Mouse (Mus musculus) forebrain, postnatal 0 days (tissue): ENCODE measurements around the gene Inka1. TPM values are rescaled to one million over a fixed set of nuclear protein-coding genes. Genes with fewer than 3 reads are reported as not detected.

Experiments
- ATAC-seq: fragments of 200-750 bp; cut with Nextera tagmentation; 2 replicates; pipeline ENCODE4 v1.8.0; 2017; ENCODE audit warnings: mild to moderate bottlenecking, moderate library complexity
- DNase-seq: peaks from one replicate; pipeline ENCODE4 v3.0.0-alpha.2; 2015
- H3K27ac ChIP-seq: fragments of 300-500 bp; sonication (generic); 2 replicates; pipeline ENCODE4 v1.5.1; 2014; ENCODE audit warnings: low read depth, mild to moderate bottlenecking, antibody characterized with exemption, low read length, moderate library complexity, mixed read lengths
- H3K27me3 ChIP-seq: fragments of 300-500 bp; sonication (generic); 2 replicates; pipeline ENCODE4 v1.6.1; 2014; ENCODE audit warnings: mild to moderate bottlenecking, low read length, mixed read lengths; ENCODE audit not compliant: insufficient read depth
- H3K36me3 ChIP-seq: fragments of 300-500 bp; sonication (generic); 2 replicates; pipeline ENCODE4 v1.6.1; 2014; ENCODE audit warnings: mild to moderate bottlenecking, moderate library complexity; ENCODE audit not compliant: insufficient read depth
- H3K4me1 ChIP-seq: fragments of 300-500 bp; sonication (generic); 2 replicates; pipeline ENCODE4 v1.6.1; 2014; ENCODE audit warnings: antibody characterized with exemption; ENCODE audit not compliant: insufficient read depth
- H3K4me2 ChIP-seq: fragments of 300-500 bp; sonication (generic); 2 replicates; pipeline ENCODE4 v1.6.1; 2014; ENCODE audit warnings: low read depth, mild to moderate bottlenecking, moderate library complexity
- H3K4me3 ChIP-seq: fragments of 300-500 bp; sonication (generic); 2 replicates; pipeline ENCODE4 v1.5.1; 2014; ENCODE audit warnings: low read depth, low read length, mixed read lengths
- H3K9ac ChIP-seq: fragments of 300-500 bp; sonication (generic); 2 replicates; pipeline ENCODE4 v1.6.1; 2014; ENCODE audit warnings: mild to moderate bottlenecking
- H3K9me3 ChIP-seq: fragments of 300-500 bp; sonication (generic); 2 replicates; pipeline ENCODE4 v1.6.1; 2016; ENCODE audit warnings: low read length
- CTCF ChIP-seq: sonication (generic); IDR thresholded peaks from 2 replicates; pipeline ENCODE4 v1.5.1; 2016; ENCODE audit warnings: antibody characterized with exemption, control low read depth, low read depth
- WGBS: fragments of 180-500 bp; shearing (Covaris S2); extraction: QIAGEN DNeasy Blood & Tissue Kit; methylation state at CpG from one replicate; pipeline ENCODE4 v1.1.7; 2014; 5-methylcytosine and 5-hydroxymethylcytosine counted together
- polyA plus RNA-seq: library from polyadenylated mRNA; unstranded; fragments of >200 nt; fragmentation: Nextera tagmentation; extraction: Ambion mirVana; gene quantifications from 2 replicates; pipeline ENCODE4 v1.2.1, GENCODE M21; 2015
- total RNA-seq: library from RNA; depleted of rRNA; stranded (reverse); fragments of >200 nt; gene quantifications from 2 replicates; pipeline ENCODE4 v1.2.3, GENCODE M21; 2014

Inka1 gene
- total and polyA plus RNA-seq, 2 experiments from 2014 or later = 6.3 to 20.3 TPM

- WGBS = 91% methylated on average over 10 of the region's 10 CpGs
- ATAC-seq = no peak
These were observed 19.0 kb downstream of the Inka1 start for GRCm38 (mm10) chr9:107966676-107967075.

GRCm38 (mm10) chr9:107964681-107965080 lies 21.0 kb downstream of the Inka1 start:
- no peak for ATAC-seq
- no peak for TF ChIP-seq CTCF
- no peak overlapping the region for H3K4me2 ChIP-seq
- H3K9me3 ChIP-seq = no peaks in the 10 kb centered on the region
- peaks cover 14% of the 10 kb centered on the region for H3K36me3 ChIP-seq
- H3K4me1 ChIP-seq = peaks cover 17% of the 10 kb centered on the region
- no peak overlapping the region for H3K27ac ChIP-seq
- WGBS = 93% methylated on average over 9 of the region's 9 CpGs
- DNase-seq = no peak
- H3K9ac ChIP-seq = no peak overlapping the region
- no peaks in the 10 kb centered on the region for H3K27me3 ChIP-seq
- H3K4me3 ChIP-seq = no peak overlapping the region

More at GRCm38 (mm10) chr9:107966676-107967075, 19.0 kb downstream of the Inka1 start:
- Histone ChIP-seq H3K27me3 (no peaks in the 10 kb centered on the region), H3K9me3 (no peaks in the 10 kb centered on the region), H3K9ac (no peak overlapping the region), H3K4me2 (no peak overlapping the region), H3K36me3 (peaks cover 11% of the 10 kb centered on the region), H3K4me1 (peaks cover 4% of the 10 kb centered on the region; the same call in 1 of the 2 replicates), H3K4me3 (no peak overlapping the region), H3K27ac (no peak overlapping the region)
- DNase-seq = no peak
- no peak for TF ChIP-seq CTCF

- Histone ChIP-seq H3K4me1 (peaks cover 17% of the 10 kb centered on the region), H3K4me2 (no peak overlapping the region), H3K9me3 (no peaks in the 10 kb centered on the region), H3K4me3 (no peak overlapping the region), H3K27me3 (no peaks in the 10 kb centered on the region), H3K36me3 (peaks cover 15% of the 10 kb centered on the region), H3K9ac (no peak overlapping the region), H3K27ac (no peak overlapping the region)
- DNase-seq (peak; percentile 86), ATAC-seq (peak; percentile 42)
- WGBS = 27% methylated on average over 5 of the region's 5 CpGs
- TF ChIP-seq CTCF = peak; percentile 90
These were observed 22.0 kb downstream of the Inka1 start for GRCm38 (mm10) chr9:107963700-107964099.

DNA sequence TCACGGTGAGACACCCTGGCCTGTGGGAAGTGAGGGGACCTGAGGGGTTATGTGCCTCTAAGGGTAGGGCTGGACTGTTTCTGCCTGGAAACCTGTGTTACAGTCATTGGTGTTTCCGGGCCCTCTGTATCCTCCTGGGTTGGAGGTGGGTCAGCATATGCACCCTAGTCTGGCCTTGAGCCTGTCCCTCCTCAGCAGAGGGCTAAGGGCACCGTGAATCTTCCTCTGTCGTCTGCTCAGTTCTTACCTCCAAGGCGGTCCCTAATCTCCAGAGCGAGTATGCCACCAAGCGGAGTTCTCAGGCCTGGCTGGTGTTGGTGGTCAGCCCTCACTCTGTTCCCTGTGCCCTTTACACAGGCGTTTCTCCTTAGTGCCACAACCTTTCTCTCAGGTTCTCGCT lies 22.8 kb downstream of the Inka1 start:
- 95% methylated on average over 9 of the region's 9 CpGs for WGBS
- Histone ChIP-seq H3K27me3 (no peaks in the 10 kb centered on the region), H3K36me3 (peaks cover 10% of the 10 kb centered on the region), H3K4me1 (peaks cover 17% of the 10 kb centered on the region), H3K4me2 (no peak overlapping the region), H3K4me3 (no peak overlapping the region), H3K27ac (no peak overlapping the region), H3K9me3 (no peaks in the 10 kb centered on the region), H3K9ac (no peak overlapping the region)
- DNase-seq (no peak), ATAC-seq (no peak)
- no peak for TF ChIP-seq CTCF

GRCm38 (mm10) chr9:107961881-107962280 lies 23.8 kb downstream of the Inka1 start:
- DNase-seq (peak; percentile 78), ATAC-seq (peak; percentile 84)
- Histone ChIP-seq H3K27ac (peak overlapping the region; percentile 84), H3K4me2 (peak overlapping the region; percentile 37), H3K9me3 (no peaks in the 10 kb centered on the region), H3K9ac (peak overlapping the region; percentile 37; the same call in 1 of the 2 replicates), H3K4me1 (peaks cover 17% of the 10 kb centered on the region), H3K27me3 (no peaks in the 10 kb centered on the region), H3K4me3 (0 out of 2 replicates have a peak overlapping the region, but pooled peaks have one; percentile 8), H3K36me3 (peaks cover 13% of the 10 kb centered on the region)
- TF ChIP-seq CTCF = peak; percentile 77
- WGBS = 30% methylated on average over 5 of the region's 5 CpGs

- Histone ChIP-seq H3K4me3 (0 out of 2 replicates have a peak overlapping the region, but pooled peaks have one; percentile 8), H3K9me3 (no peaks in the 10 kb centered on the region), H3K4me1 (peaks cover 17% of the 10 kb centered on the region), H3K36me3 (peaks cover 13% of the 10 kb centered on the region), H3K9ac (peak overlapping the region; percentile 37; the same call in 1 of the 2 replicates), H3K27ac (peak overlapping the region; percentile 84), H3K27me3 (no peaks in the 10 kb centered on the region), H3K4me2 (peak overlapping the region; percentile 37)
- WGBS = 58% methylated on average over 10 of the region's 10 CpGs
- ATAC-seq (peak; percentile 84), DNase-seq (peak; percentile 88)
- TF ChIP-seq CTCF = no peak
These were observed 24.3 kb downstream of the Inka1 start for GRCm38 (mm10) chr9:107961351-107961762.

- H3K4me2 ChIP-seq = peak overlapping the region; percentile 37
- ATAC-seq (0 out of 2 replicates have a peak, but pooled peaks have one; percentile 14), DNase-seq (no peak)
- peak overlapping the region; percentile 37; the same call in 1 of the 2 replicates for H3K9ac ChIP-seq
- WGBS = 67% methylated on average over 4 of the region's 4 CpGs
- H3K9me3 ChIP-seq = no peaks in the 10 kb centered on the region
- peaks cover 17% of the 10 kb centered on the region for H3K4me1 ChIP-seq
- H3K27me3 ChIP-seq = no peaks in the 10 kb centered on the region
- TF ChIP-seq CTCF = peak; percentile 31
- peaks cover 13% of the 10 kb centered on the region for H3K36me3 ChIP-seq
- H3K4me3 ChIP-seq = no peak overlapping the region
- peak overlapping the region; percentile 84 for H3K27ac ChIP-seq
These were observed 24.8 kb downstream of the Inka1 start for GRCm38 (mm10) chr9:107960928-107961327.
